29 mouse cellular contexts compared by ENCODE assay signal in genomic region chr17:63446971-63447679, GRCm38 (mm10). TPM values are rescaled to one million over a fixed set of nuclear protein-coding genes. Genes with fewer than 3 reads are reported as not detected.
DNase-seq lines count a peak whose midpoint lies in the region; ATAC-seq and TF ChIP-seq lines count a peak whose summit lies in the region.
"Had no signal": no experiment of that assay in that cellular context is flagged by ENCODE, and none has a peak within 500 bp of the region (broad histone marks: within the 10 kb centered on the region; RNA-seq: fewer than 3 reads in every experiment).

No protein-coding gene starts in this region.

- H3K27me3 ChIP-seq in hindbrain, embryonic 14.5 days (ENCODE audit: control insufficient read depth, insufficient read depth, low read length): no peaks in the 10 kb centered on the region
- H3K27me3 ChIP-seq in hindbrain, embryonic 11.5 days (ENCODE audit: control insufficient read depth, insufficient read depth, low read length): no peaks in the 10 kb centered on the region
- H3K27me3 ChIP-seq in midbrain, embryonic 11.5 days (ENCODE audit: control insufficient read depth, insufficient read depth, low read length): no peaks in the 10 kb centered on the region
- no peaks in the 10 kb centered on the region for H3K27me3 ChIP-seq in midbrain, embryonic 16.5 days (ENCODE audit: control insufficient read depth, insufficient read depth, low read depth, low read length)
- no peaks in the 10 kb centered on the region for H3K27me3 ChIP-seq in forebrain, embryonic 16.5 days (replicated peaks; ENCODE audit: control insufficient read depth, insufficient read depth, low read length)
- no peaks in the 10 kb centered on the region for H3K27me3 ChIP-seq in lung, postnatal 0 days (replicated peaks; ENCODE audit: insufficient read depth, low read length)
- H3K27me3 ChIP-seq: embryonic facial prominence, embryonic 12.5 days; forebrain, embryonic 15.5 days; hindbrain, embryonic 15.5 days; limb, embryonic 12.5 days; megakaryocyte, embryonic 14.5 days; stomach, embryonic 15.5 days had no signal

- TF ChIP-seq POLR2A in brain, embryonic 14.5 days (IDR thresholded peaks at IDR 0.05; ENCODE audit: borderline replicate concordance, extremely low read depth, insufficient read depth, insufficient read length, poor library complexity, severe bottlenecking): no peak

- H3K9ac ChIP-seq in hindbrain, embryonic 14.5 days: no peak overlapping the region
- no peak overlapping the region for H3K9ac ChIP-seq in hindbrain, embryonic 11.5 days (ENCODE audit: low read depth, low read length)
- H3K9ac ChIP-seq in midbrain, embryonic 11.5 days (ENCODE audit: low read length): no peak overlapping the region
- 0 out of 2 replicates have a peak overlapping the region, but pooled peaks have one; percentile 46 for H3K9ac ChIP-seq in midbrain, embryonic 16.5 days (ENCODE audit: low read depth, low read length)
- H3K9ac ChIP-seq in forebrain, embryonic 16.5 days (replicated peaks; ENCODE audit: low read depth, low read length): no peak overlapping the region
- no peak overlapping the region for H3K9ac ChIP-seq in lung, postnatal 0 days (replicated peaks; ENCODE audit: low read depth)
- H3K9ac ChIP-seq: embryonic facial prominence, embryonic 12.5 days; forebrain, embryonic 15.5 days; hindbrain, embryonic 15.5 days; limb, embryonic 12.5 days; stomach, embryonic 15.5 days had no signal

- 0 out of 2 replicates have a peak, but pooled peaks cover 4% of the 10 kb centered on the region for H3K4me1 ChIP-seq in hindbrain, embryonic 14.5 days (replicated peaks; ENCODE audit: control insufficient read depth, insufficient read depth, low read length)
- H3K4me1 ChIP-seq in hindbrain, embryonic 11.5 days (replicated peaks; ENCODE audit: control insufficient read depth, insufficient read depth, low read length): no peaks in the 10 kb centered on the region
- H3K4me1 ChIP-seq in midbrain, embryonic 11.5 days (ENCODE audit: control insufficient read depth, insufficient read depth, low read length): 0 out of 2 replicates have a peak, but pooled peaks cover 2% of the 10 kb centered on the region
- peaks cover 12% of the 10 kb centered on the region for H3K4me1 ChIP-seq in midbrain, embryonic 16.5 days (ENCODE audit: control insufficient read depth, insufficient read depth, low read length)
- peaks cover 3% of the 10 kb centered on the region for H3K4me1 ChIP-seq in forebrain, embryonic 16.5 days (replicated peaks; ENCODE audit: control insufficient read depth, insufficient read depth, low read length)
- no peaks in the 10 kb centered on the region for H3K4me1 ChIP-seq in lung, postnatal 0 days (ENCODE audit: insufficient read depth, low read depth, low read length)
- H3K4me1 ChIP-seq: stomach, embryonic 15.5 days had no signal

- H3K4me3 ChIP-seq in hindbrain, embryonic 14.5 days (replicated peaks; ENCODE audit: low read length): no peak overlapping the region
- no peak overlapping the region for H3K4me3 ChIP-seq in hindbrain, embryonic 11.5 days (ENCODE audit: low read depth, low read length)
- no peak overlapping the region for H3K4me3 ChIP-seq in midbrain, embryonic 11.5 days (ENCODE audit: low read depth, low read length)
- no peak overlapping the region for H3K4me3 ChIP-seq in midbrain, embryonic 16.5 days (ENCODE audit: low read depth, low read length)
- H3K4me3 ChIP-seq in forebrain, embryonic 16.5 days (replicated peaks; ENCODE audit: low read length): no peak overlapping the region
- no peak overlapping the region for H3K4me3 ChIP-seq in lung, postnatal 0 days (ENCODE audit: low read depth, low read length)
- H3K4me3 ChIP-seq: embryonic facial prominence, embryonic 12.5 days; forebrain, embryonic 15.5 days; hindbrain, embryonic 15.5 days; left cerebral cortex, adult 2 months; limb, embryonic 12.5 days; megakaryocyte, embryonic 14.5 days; stomach, embryonic 15.5 days had no signal

- ATAC-seq in hindbrain, embryonic 14.5 days (ENCODE audit: low FRiP score): peak; percentile 27; the same call in 1 of the 2 replicates
- no peak for ATAC-seq in hindbrain, embryonic 11.5 days (ENCODE audit: low FRiP score)
- peak; percentile 57; the same call in 1 of the 2 replicates for ATAC-seq in midbrain, embryonic 11.5 days (ENCODE audit: low FRiP score)
- ATAC-seq in midbrain, embryonic 16.5 days: peak; percentile 66
- ATAC-seq in forebrain, embryonic 16.5 days: no peak
- ATAC-seq in lung, postnatal 0 days: no peak
- ATAC-seq: activated CD4-positive, CD25-positive, alpha-beta regulatory T cell, adult 4 months; forebrain, embryonic 15.5 days; intestine, embryonic 16.5 days had no signal

- 63% methylated on average over 10 of the region's 10 CpGs for WGBS in hindbrain, embryonic 14.5 days
- WGBS in hindbrain, embryonic 11.5 days: 74% methylated on average over 10 of the region's 10 CpGs
- 66% methylated on average over 10 of the region's 10 CpGs for WGBS in midbrain, embryonic 11.5 days
- WGBS in midbrain, embryonic 16.5 days: 54% methylated on average over 10 of the region's 10 CpGs
- 61% methylated on average over 10 of the region's 10 CpGs for WGBS in forebrain, embryonic 16.5 days
- 82% methylated on average over 10 of the region's 10 CpGs for WGBS in lung, postnatal 0 days

- H3K36me3 ChIP-seq in hindbrain, embryonic 14.5 days (replicated peaks; ENCODE audit: control insufficient read depth, insufficient read depth): no peaks in the 10 kb centered on the region
- no peaks in the 10 kb centered on the region for H3K36me3 ChIP-seq in hindbrain, embryonic 11.5 days (ENCODE audit: control insufficient read depth, insufficient read depth, low read length)
- no peaks in the 10 kb centered on the region for H3K36me3 ChIP-seq in midbrain, embryonic 11.5 days (ENCODE audit: control insufficient read depth, insufficient read depth, low read length)
- peaks cover 3% of the 10 kb centered on the region; the same call in 1 of the 2 replicates for H3K36me3 ChIP-seq in midbrain, embryonic 16.5 days (ENCODE audit: control insufficient read depth, insufficient read depth, low read length)
- H3K36me3 ChIP-seq in forebrain, embryonic 16.5 days (ENCODE audit: control insufficient read depth, insufficient read depth): no peaks in the 10 kb centered on the region
- no peaks in the 10 kb centered on the region for H3K36me3 ChIP-seq in lung, postnatal 0 days (ENCODE audit: insufficient read depth, low read length)
- H3K36me3 ChIP-seq: embryonic facial prominence, embryonic 12.5 days; forebrain, embryonic 15.5 days; hindbrain, embryonic 15.5 days; stomach, embryonic 15.5 days had no signal

- H3K27ac ChIP-seq in hindbrain, embryonic 14.5 days: no peak overlapping the region
- H3K27ac ChIP-seq in hindbrain, embryonic 11.5 days (ENCODE audit: low read depth, low read length): no peak overlapping the region
- H3K27ac ChIP-seq in midbrain, embryonic 11.5 days (ENCODE audit: low read depth, low read length): peak overlapping the region; percentile 32; the same call in 1 of the 2 replicates
- H3K27ac ChIP-seq in midbrain, embryonic 16.5 days (ENCODE audit: low read length): peak overlapping the region; percentile 67
- no peak overlapping the region for H3K27ac ChIP-seq in forebrain, embryonic 16.5 days (ENCODE audit: low read length)
- H3K27ac ChIP-seq in lung, postnatal 0 days (ENCODE audit: low read length): no peak overlapping the region
- H3K27ac ChIP-seq: embryonic facial prominence, embryonic 12.5 days; forebrain, embryonic 15.5 days; hindbrain, embryonic 15.5 days; left cerebral cortex, adult 2 months; limb, embryonic 12.5 days; stomach, embryonic 15.5 days had no signal

- DNase-seq in hindbrain, embryonic 14.5 days (ENCODE audit: low spot score): no peak
- no peak for DNase-seq in hindbrain, embryonic 11.5 days (ENCODE audit: low spot score)
- peak; percentile 61 for DNase-seq in brain, embryonic 14.5 days (ENCODE audit: low read depth)
- DNase-seq in midbrain, embryonic 11.5 days (ENCODE audit: low spot score, missing footprints): peak; percentile 78
- DNase-seq in testis, postnatal 14 days (ENCODE audit: low spot score): no peak
- no peak for DNase-seq in lung, postnatal 0 days (ENCODE audit: low spot score)
- DNase-seq: adrenal gland, adult 2 months; B cell, adult 2 months; cerebellum, adult 8-10 months; cerebellum, postnatal 25 days; gastrocnemius, postnatal 10 days; heart, postnatal 14 days; kidney, adult 9 months; kidney, postnatal 14 days; lung, postnatal 4 days; right cerebral cortex, postnatal 14 days; thymus, postnatal 14 days had no signal

- H3K4me2 ChIP-seq in hindbrain, embryonic 14.5 days (replicated peaks): 0 out of 2 replicates have a peak overlapping the region, but pooled peaks have one; percentile 1
- H3K4me2 ChIP-seq in hindbrain, embryonic 11.5 days (replicated peaks; ENCODE audit: low read depth, low read length): no peak overlapping the region
- no peak overlapping the region for H3K4me2 ChIP-seq in midbrain, embryonic 11.5 days
- peak overlapping the region; percentile 39 for H3K4me2 ChIP-seq in midbrain, embryonic 16.5 days (ENCODE audit: low read length)
- no peak overlapping the region for H3K4me2 ChIP-seq in forebrain, embryonic 16.5 days (ENCODE audit: low read length)
- H3K4me2 ChIP-seq in lung, postnatal 0 days (replicated peaks; ENCODE audit: low read depth, low read length): no peak overlapping the region
- H3K4me2 ChIP-seq: embryonic facial prominence, embryonic 12.5 days; forebrain, embryonic 15.5 days; hindbrain, embryonic 15.5 days; limb, embryonic 12.5 days; liver, embryonic 11.5 days; stomach, embryonic 15.5 days had no signal

- no peak for TF ChIP-seq CTCF in brain, embryonic 14.5 days (IDR thresholded peaks at IDR 0.05; ENCODE audit: borderline replicate concordance, extremely low read depth, insufficient read depth, insufficient read length)
- TF ChIP-seq CTCF in lung, postnatal 0 days (IDR thresholded peaks at IDR 0.05): no peak

- peaks cover 3% of the 10 kb centered on the region; the same call in 1 of the 2 replicates for H3K9me3 ChIP-seq in hindbrain, embryonic 14.5 days (ENCODE audit: control insufficient read depth, low read length)
- H3K9me3 ChIP-seq in hindbrain, embryonic 11.5 days (ENCODE audit: control insufficient read depth, low read length): no peaks in the 10 kb centered on the region
- no peaks in the 10 kb centered on the region for H3K9me3 ChIP-seq in midbrain, embryonic 11.5 days (ENCODE audit: control insufficient read depth, low read length)
- H3K9me3 ChIP-seq in midbrain, embryonic 16.5 days (replicated peaks; ENCODE audit: control insufficient read depth, low read length, poor library complexity, severe bottlenecking): no peaks in the 10 kb centered on the region
- H3K9me3 ChIP-seq in forebrain, embryonic 16.5 days (ENCODE audit: control insufficient read depth, low read length): no peaks in the 10 kb centered on the region
- H3K9me3 ChIP-seq in lung, postnatal 0 days (ENCODE audit: low read length): no peaks in the 10 kb centered on the region
- H3K9me3 ChIP-seq: embryonic facial prominence, embryonic 12.5 days; forebrain, embryonic 15.5 days; hindbrain, embryonic 15.5 days; limb, embryonic 12.5 days; megakaryocyte, embryonic 14.5 days; stomach, embryonic 15.5 days had no signal

- TF ChIP-seq EP300 in lung, postnatal 0 days (IDR thresholded peaks at IDR 0.05): no peak

RNA-seq across cellular contexts. Expression of gene Fbxl17, which starts 52.7 kb away (rescaled TPM):
- 14.5 and 22.3 TPM in 2 replicates for polyA plus RNA-seq in hindbrain, embryonic 14.5 days (2014; fragmentation: Nextera tagmentation; extraction: Ambion mirVana)
- polyA plus RNA-seq in hindbrain, embryonic 11.5 days (2014; fragmentation: Nextera tagmentation; extraction: Ambion mirVana): 9.1 and 9.7 TPM in 2 replicates
- polyA plus RNA-seq in brain, embryonic 14.5 days (2012; rRNA removed): 19.7 and 30.9 TPM in 2 replicates
- 15.8 and 16.5 TPM in 2 replicates for polyA plus RNA-seq in midbrain, embryonic 11.5 days (2014; fragmentation: Nextera tagmentation; extraction: Ambion mirVana)
- polyA plus RNA-seq in midbrain, embryonic 16.5 days (2015; fragmentation: Nextera tagmentation; extraction: Ambion mirVana): 22.1 and 22.7 TPM in 2 replicates
- 7.3 and 7.8 TPM in 2 replicates for polyA plus RNA-seq in forebrain, embryonic 16.5 days (2015; fragmentation: Nextera tagmentation; extraction: Ambion mirVana)
- polyA plus RNA-seq in lung, postnatal 0 days (2015; fragmentation: Nextera tagmentation; extraction: Ambion mirVana): 6.9 and 7.6 TPM in 2 replicates

Comparison
In these comparisons a context has a peak if more than half of its experiments do, and no peak if none do; other contexts are left out.
1. ATAC-seq: peak in hindbrain, embryonic 14.5 days (single experiment), midbrain, embryonic 11.5 days (single experiment) and midbrain, embryonic 16.5 days (single experiment); none in hindbrain, embryonic 11.5 days (single experiment), forebrain, embryonic 16.5 days (single experiment) and lung, postnatal 0 days (single experiment).
2. H3K4me2 ChIP-seq: peak in hindbrain, embryonic 14.5 days (single experiment) and midbrain, embryonic 16.5 days (single experiment); none in hindbrain, embryonic 11.5 days (single experiment), midbrain, embryonic 11.5 days (single experiment), forebrain, embryonic 16.5 days (single experiment) and lung, postnatal 0 days (single experiment).
3. DNase-seq: peak in brain, embryonic 14.5 days (single experiment) and midbrain, embryonic 11.5 days (single experiment); none in hindbrain, embryonic 14.5 days (single experiment), hindbrain, embryonic 11.5 days (single experiment), testis, postnatal 14 days (single experiment) and lung, postnatal 0 days (single experiment).
4. H3K27ac ChIP-seq: peak in midbrain, embryonic 11.5 days (single experiment) and midbrain, embryonic 16.5 days (single experiment); none in hindbrain, embryonic 14.5 days (single experiment), hindbrain, embryonic 11.5 days (single experiment), forebrain, embryonic 16.5 days (single experiment) and lung, postnatal 0 days (single experiment).